Mouse (Mus musculus): ENCODE data around the gene Mgea5. TPM values are rescaled to one million over a fixed set of nuclear protein-coding genes. Genes with fewer than 3 reads are reported as not detected.

The Mgea5 gene
- polyA plus RNA-seq, 1 experiment: 76.7 TPM

DNA sequence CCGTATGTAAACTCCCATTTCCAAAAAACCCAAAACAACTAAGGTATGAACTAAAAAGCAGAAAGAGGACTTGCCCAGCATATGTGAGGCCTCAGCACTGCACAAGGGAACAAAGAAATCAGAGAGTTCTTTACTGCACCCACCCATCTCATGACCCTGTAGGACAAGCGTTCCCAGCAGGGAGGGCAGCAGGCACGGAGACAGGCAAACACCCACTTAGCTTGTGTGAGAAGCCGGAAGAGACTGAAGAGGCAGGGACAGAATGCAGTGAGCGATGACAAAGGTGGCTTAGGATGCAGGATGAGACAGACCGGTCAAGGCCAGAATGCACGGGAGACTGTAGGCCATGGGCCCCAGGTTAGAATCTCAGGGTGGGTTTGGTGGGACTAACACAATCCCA is 52.0 kb downstream of the Mgea5 start:
- no peak for DNase-seq (ENCODE audit: low spot score)

DNA sequence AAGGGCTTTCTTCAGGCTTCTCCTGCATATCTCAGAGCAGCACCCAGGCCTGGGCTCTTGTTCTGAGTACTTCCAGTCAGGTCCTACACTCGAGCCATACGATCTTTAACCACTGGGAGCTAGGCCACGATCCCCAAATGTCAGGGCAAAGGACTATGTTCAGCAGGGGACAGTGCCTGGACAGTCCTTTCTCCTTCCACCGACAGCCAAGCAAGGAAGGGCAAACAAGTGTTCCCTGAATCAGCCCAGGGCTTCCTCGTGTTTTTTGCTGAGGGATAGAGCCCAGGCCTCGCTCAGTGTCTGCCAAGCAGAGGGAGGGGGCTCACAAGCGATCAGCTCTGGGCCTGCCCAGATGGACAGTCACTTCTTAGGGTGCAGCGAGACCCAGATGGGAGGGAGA is 53.6 kb downstream of the Mgea5 start:
- DNase-seq (ENCODE audit: low spot score): no peak

DNA sequence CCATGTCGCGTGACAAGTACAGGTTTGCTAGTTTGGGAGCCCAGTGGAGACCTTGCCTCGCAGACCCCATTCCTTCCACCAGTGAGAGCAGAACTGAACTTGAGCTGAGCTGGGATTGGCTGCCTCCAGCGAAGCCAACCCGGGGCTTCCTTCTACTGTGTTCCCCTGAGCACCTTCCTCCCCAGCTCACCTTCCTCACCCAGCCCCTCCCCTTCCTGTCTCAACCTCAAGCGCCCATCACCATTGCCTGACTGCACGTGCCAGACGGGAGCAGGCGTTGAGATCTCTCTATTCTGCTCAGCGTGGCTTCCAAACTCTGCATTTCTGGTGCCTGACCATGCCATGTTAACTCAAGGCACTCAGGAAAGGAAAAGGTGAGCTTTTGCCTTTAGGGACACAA is 56.4 kb downstream of the Mgea5 start:
- no peak for DNase-seq (ENCODE audit: low spot score)

DNA sequence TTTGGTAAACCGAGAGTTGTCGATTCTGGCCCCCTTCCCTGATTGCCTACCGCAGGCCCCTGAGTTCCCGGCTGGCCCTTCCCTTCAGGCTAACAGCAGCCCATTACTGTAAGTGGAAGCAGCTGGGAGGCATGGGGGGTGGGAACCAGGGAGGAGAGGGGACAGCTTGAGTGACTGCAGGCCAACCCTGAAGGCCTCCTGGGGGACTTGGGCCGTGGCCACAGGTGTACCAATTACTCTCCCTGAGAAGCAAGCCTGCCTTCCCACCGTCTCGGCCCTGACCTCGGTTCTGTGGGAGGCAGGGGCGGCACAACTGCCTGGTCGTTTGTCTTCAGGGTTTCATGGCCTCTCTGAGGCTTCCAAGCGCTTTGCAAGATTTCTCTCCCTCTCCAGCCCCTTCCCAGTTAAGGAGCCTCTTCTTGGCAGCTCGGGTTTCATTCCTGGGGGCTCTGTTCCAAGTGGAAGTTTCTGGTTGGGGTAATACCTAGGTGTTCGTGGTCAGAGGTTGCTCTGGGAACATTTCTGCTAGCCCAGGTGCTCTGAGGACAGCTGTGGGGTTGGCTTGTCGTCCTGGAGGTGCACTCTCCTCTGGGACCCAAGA is 57.9 kb downstream of the Mgea5 start:
- DNase-seq (ENCODE audit: low spot score): no peak

DNA sequence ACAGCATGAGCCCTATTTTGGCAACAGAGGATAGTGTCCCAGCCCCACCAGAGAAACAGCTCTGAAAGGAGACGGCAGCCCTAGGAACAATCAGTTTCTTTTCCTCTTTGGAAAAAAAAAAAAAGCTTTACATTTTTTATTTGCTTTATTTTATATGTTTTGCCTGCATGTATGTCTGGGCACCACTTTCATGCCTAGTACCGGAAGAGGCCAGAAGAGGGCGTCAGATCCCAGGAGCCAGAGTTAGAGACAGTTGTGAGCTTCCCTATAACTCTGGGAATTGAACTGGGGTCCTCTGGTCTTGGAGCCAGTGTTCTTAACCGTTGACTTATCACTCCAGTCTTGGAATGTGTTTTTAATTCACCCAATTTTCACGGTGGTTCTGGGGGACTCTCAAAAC is 61.4 kb downstream of the Mgea5 start:
- DNase-seq (ENCODE audit: low spot score): no peak

DNA sequence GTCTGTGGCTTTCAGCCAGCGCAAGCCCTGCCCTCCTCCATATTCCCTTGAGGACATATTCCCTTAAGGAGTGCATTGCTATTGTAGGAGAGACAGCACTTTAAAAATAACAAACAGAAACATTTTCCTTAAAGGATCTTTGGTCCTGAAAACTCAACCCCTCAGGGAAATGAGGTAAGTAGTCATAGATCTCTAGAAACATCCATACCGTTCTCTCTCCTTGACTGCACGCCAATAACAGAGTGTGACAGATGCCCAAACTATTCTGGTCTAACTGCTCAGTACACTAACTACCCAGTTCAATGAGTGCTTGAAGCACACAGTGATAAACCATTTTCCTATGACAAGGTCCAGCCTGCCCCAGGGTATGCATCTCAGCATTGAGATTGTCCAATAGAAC is 65.4 kb downstream of the Mgea5 start:
- no peak for DNase-seq (ENCODE audit: low spot score)

DNA sequence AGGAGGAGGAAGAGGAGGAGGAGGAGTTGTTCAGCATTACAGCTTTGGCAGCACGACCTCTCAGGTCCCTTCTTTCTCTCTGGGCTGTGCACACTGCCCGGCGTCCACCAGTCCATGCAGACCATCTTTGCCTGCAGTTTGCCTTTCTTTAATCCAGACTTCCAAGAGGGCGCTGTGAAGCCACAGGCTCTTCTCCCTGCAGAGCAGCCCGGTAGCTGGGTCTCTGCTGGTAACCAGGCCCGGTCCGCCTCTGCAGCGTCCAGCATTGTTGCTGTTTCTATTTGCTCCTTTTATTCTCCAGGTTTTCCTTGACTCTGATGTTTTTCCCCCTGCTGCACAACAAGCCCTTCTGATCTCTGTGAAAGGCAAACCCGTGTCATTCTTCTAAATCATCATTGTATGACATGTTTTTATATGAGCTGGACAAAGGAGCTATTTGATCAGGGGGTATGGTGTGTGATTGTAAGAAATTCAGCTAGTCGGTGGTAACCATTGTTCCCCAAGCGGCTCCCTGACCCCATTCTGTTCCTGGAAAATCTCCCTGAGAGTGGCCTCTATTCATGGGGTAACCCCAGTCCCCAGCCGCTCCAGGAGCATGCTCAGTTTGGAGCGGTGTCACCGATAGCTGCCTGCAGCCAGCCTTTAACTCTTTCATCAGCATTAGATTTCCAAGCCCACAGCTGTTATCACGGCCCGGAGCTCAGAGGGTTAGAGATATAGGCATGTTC is 66.0 kb downstream of the Mgea5 start:
- no peak for DNase-seq (ENCODE audit: low spot score)

DNA sequence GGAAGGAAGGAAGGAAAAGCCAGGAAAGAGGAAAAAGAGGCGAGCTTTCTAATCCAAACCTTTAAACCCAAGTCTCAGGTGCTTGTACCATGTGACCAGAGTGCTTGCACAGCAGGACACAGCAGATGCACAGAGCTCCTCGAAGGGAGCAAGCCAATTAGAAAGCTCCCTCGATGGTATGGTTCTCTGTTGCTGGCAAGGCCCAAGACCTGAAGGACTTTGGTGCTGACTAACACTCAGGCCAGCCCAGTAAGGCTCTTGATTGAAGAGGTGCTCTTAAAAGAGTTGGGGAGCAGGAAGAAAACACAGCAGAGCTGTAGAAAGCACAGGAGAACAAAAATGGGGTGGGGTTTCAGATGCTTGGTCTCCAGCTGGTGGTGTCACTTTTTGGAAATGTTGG is 74.9 kb downstream of the Mgea5 start:
- no peak for DNase-seq (ENCODE audit: low spot score)

Other genes with a start within 250 kb of the Mgea5 start
- gene Poll, start 223.3 kb downstream of the Mgea5 start, polyA plus RNA-seq (2012; rRNA removed): 9.5 and 10.8 TPM in 2 replicates
- gene Gm17018, start 223.2 kb downstream of the Mgea5 start, polyA plus RNA-seq (2012; rRNA removed): 26.0 and 27.7 TPM in 2 replicates
- 36.3 and 42.0 TPM in 2 replicates for gene Fbxw4, start 123.5 kb downstream of the Mgea5 start, polyA plus RNA-seq (2012; rRNA removed)
- gene Fgf8, start 40.9 kb downstream of the Mgea5 start, polyA plus RNA-seq (2012; rRNA removed): not detected in 2 replicates
- gene Npm3, start 34.2 kb downstream of the Mgea5 start, polyA plus RNA-seq (2012; rRNA removed): 65.7 and 70.7 TPM in 2 replicates
- 0.40 and 0.55 TPM in 2 replicates for gene Kcnip2, start 32.2 kb upstream of the Mgea5 start, polyA plus RNA-seq (2012; rRNA removed)
- gene Armh3, start 214.7 kb upstream of the Mgea5 start, polyA plus RNA-seq (2012; rRNA removed): 11.1 and 12.6 TPM in 2 replicates
- gene Hps6, start 219.7 kb upstream of the Mgea5 start, polyA plus RNA-seq (2012; rRNA removed): 6.6 and 6.7 TPM in 2 replicates

Data from urinary bladder, adult 2 months (tissue).